In the genomic region with DNA sequence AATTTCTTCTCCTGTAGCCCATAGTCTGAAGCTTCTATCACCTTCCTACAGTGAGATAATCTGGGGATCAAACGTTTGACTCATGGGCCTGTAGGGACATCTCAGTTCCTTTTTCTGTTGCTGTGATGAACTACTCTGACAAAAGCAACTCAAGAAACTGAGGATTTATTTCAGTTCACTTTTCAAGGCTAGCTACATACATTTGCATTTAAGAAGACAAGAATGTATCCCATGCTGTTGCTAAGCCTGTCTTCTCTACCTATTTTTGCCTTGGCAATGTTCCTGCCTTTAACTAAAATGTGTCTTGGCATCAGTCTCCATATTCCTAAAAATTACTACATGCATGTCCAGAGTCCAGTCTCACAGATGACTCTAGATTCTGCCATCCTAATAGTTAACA, we compare ENCODE assay signal across 25 mouse cellular contexts.
DNase-seq lines count a peak whose midpoint lies in the region; ATAC-seq and TF ChIP-seq lines count a peak whose summit lies in the region.
"Had no signal": no experiment of that assay in that cellular context is flagged by ENCODE, and none has a peak within 500 bp of the region (broad histone marks: within the 10 kb centered on the region; RNA-seq: fewer than 3 reads in every experiment).

No protein-coding gene starts in this region.

- no peak for TF ChIP-seq POLR2A in kidney, adult 2 months (IDR thresholded peaks at IDR 0.05; ENCODE audit: low read depth, low read length)

- H3K4me1 ChIP-seq in kidney, adult 2 months (ENCODE audit: control insufficient read depth, insufficient read depth, low read length): no peaks in the 10 kb centered on the region; the same call in 1 of the 2 replicates
- no peaks in the 10 kb centered on the region for H3K4me1 ChIP-seq in heart, embryonic 12.5 days (replicated peaks)
- H3K4me1 ChIP-seq: forebrain, embryonic 10.5 days; forebrain, embryonic 13.5 days; heart, embryonic 13.5 days had no signal

- WGBS in kidney, adult 2 months: 49% methylated on average over 1 of the region's 1 CpGs
- 29% methylated on average over 1 of the region's 1 CpGs for whole genome bisulfite sequencing in heart, embryonic 12.5 days

- DNase-seq in kidney, adult 2 months: peak; percentile 38
- no peak for DNase-seq in kidney, adult 18-20 months
- peak; percentile 24 to 28 for DNase-seq in left cerebral cortex, adult 9 months (ENCODE audit: low spot score in 2 of 2)
- DNase-seq in left cerebral cortex, postnatal 4 days: no peak
- DNase-seq in brain, adult 2 months (ENCODE audit: low read depth, low spot score): peak; percentile 49
- peak; percentile 46 for DNase-seq in telencephalon, adult 2 months (ENCODE audit: low read depth, low spot score)
- DNase-seq: adrenal gland, adult 8-10 months; adrenal gland, postnatal 25 days; cerebellum, adult 18-20 months; cerebellum, adult 9-10 months; cerebellum, postnatal 14 days; gastrocnemius, adult 2 months; gastrocnemius, postnatal 25 days; heart, adult 18-20 months; heart, postnatal 14 days; heart, postnatal 4 days had no signal

- H3K4me3 ChIP-seq in kidney, adult 2 months (ENCODE audit: insufficient read depth, low read depth, low read length): no peak overlapping the region
- H3K4me3 ChIP-seq in heart, embryonic 12.5 days: no peak overlapping the region
- H3K4me3 ChIP-seq: forebrain, embryonic 10.5 days; forebrain, embryonic 13.5 days; gastrocnemius, adult 2 months; heart, embryonic 13.5 days had no signal

- H3K9me3 ChIP-seq in heart, embryonic 12.5 days (replicated peaks): no peaks in the 10 kb centered on the region
- H3K9me3 ChIP-seq: forebrain, embryonic 10.5 days; forebrain, embryonic 13.5 days; heart, embryonic 13.5 days had no signal

- intact Hi-C loops in left cerebral cortex, postnatal 4 days (cut with DNase I): no loop called here

- no peak for ATAC-seq in heart, embryonic 12.5 days (ENCODE audit: insufficient number of reproducible peaks, low FRiP score)
- ATAC-seq: activated CD4-positive, CD25-positive, alpha-beta regulatory T cell, adult 4 months; forebrain, embryonic 13.5 days; forebrain, embryonic 16.5 days; hindbrain, postnatal 0 days; inflammation-experienced regulatory T-cells, adult 6 months had no signal

- H3K36me3 ChIP-seq in kidney, adult 2 months (ENCODE audit: control insufficient read depth, insufficient read depth, low read length): no peaks in the 10 kb centered on the region
- H3K36me3 ChIP-seq in heart, embryonic 12.5 days: no peaks in the 10 kb centered on the region
- H3K36me3 ChIP-seq: forebrain, embryonic 10.5 days; heart, embryonic 13.5 days had no signal

- no peak for TF ChIP-seq CTCF in kidney, adult 2 months (conservative IDR thresholded peaks at IDR 0.05; ENCODE audit: insufficient read depth, insufficient read length, low read depth, low read length)

- H3K27me3 ChIP-seq in kidney, adult 2 months (replicated peaks; ENCODE audit: control insufficient read depth, insufficient read depth, low read length): no peaks in the 10 kb centered on the region
- H3K27me3 ChIP-seq in heart, embryonic 12.5 days (replicated peaks): no peaks in the 10 kb centered on the region
- H3K27me3 ChIP-seq: forebrain, embryonic 13.5 days; heart, embryonic 13.5 days had no signal

- no peak overlapping the region for H3K9ac ChIP-seq in heart, embryonic 12.5 days
- H3K9ac ChIP-seq: forebrain, embryonic 13.5 days; heart, embryonic 13.5 days; hindbrain, embryonic 14.5 days had no signal

- H3K4me2 ChIP-seq in heart, embryonic 12.5 days: no peak overlapping the region
- H3K4me2 ChIP-seq: forebrain, embryonic 13.5 days; heart, embryonic 13.5 days; hindbrain, embryonic 14.5 days had no signal

- no peak overlapping the region for H3K27ac ChIP-seq in kidney, adult 2 months (ENCODE audit: insufficient read depth, low read depth, low read length)
- H3K27ac ChIP-seq in heart, embryonic 12.5 days (ENCODE audit: poor library complexity, severe bottlenecking): no peak overlapping the region
- H3K27ac ChIP-seq: forebrain, embryonic 10.5 days; forebrain, embryonic 13.5 days; gastrocnemius, adult 2 months; heart, embryonic 13.5 days; hindbrain, embryonic 14.5 days; hindbrain, postnatal 0 days had no signal

Comparison
In these comparisons a context has a peak if more than half of its experiments do, and no peak if none do; other contexts are left out.
1. DNase-seq: peak in kidney, adult 2 months (single experiment), left cerebral cortex, adult 9 months (2 of 2), brain, adult 2 months (single experiment) and telencephalon, adult 2 months (single experiment); none in kidney, adult 18-20 months (single experiment) and left cerebral cortex, postnatal 4 days (single experiment).